Mouse (Mus musculus) liver, embryonic 11.5 days (tissue): ENCODE data around the gene Zxdc. TPM values are rescaled to one million over a fixed set of nuclear protein-coding genes. Genes with fewer than 3 reads are reported as not detected.
A peak's percentile ranks its signal among the peaks of the same experiment; 100 is the strongest.

Experiments
- ATAC-seq: fragments of 200-750 bp; cut with Nextera tagmentation; replicated peaks from 2 replicates; pipeline ENCODE4 v1.8.0; 2017; ENCODE audit warnings: moderate number of reproducible peaks, mild to moderate bottlenecking, moderate TSS enrichment, moderate library complexity; ENCODE audit not compliant: low FRiP score
- DNase-seq: peaks from one replicate; pipeline ENCODE4 v3.0.0-alpha.2; 2017; ENCODE audit warnings: low spot score
- H3K27ac ChIP-seq: fragments of 300-500 bp; sonication (generic); 2 replicates; pipeline ENCODE4 v1.5.1; 2014; ENCODE audit warnings: mild to moderate bottlenecking, low read depth, low read length, control low read depth
- H3K27me3 ChIP-seq: fragments of 300-500 bp; sonication (generic); replicated peaks from 2 replicates; pipeline ENCODE4 v1.6.1; 2014; ENCODE audit warnings: low read length, mixed read lengths; ENCODE audit not compliant: control insufficient read depth, insufficient read depth
- H3K36me3 ChIP-seq: fragments of 300-500 bp; sonication (generic); 2 replicates; pipeline ENCODE4 v1.6.1; 2014; ENCODE audit warnings: mild to moderate bottlenecking, low read length, moderate library complexity, mixed read lengths; ENCODE audit not compliant: control insufficient read depth, insufficient read depth
- H3K4me1 ChIP-seq: fragments of 300-500 bp; sonication (generic); replicated peaks from 2 replicates; pipeline ENCODE4 v1.6.1; 2014; ENCODE audit warnings: low read length, mixed read lengths; ENCODE audit not compliant: control insufficient read depth, insufficient read depth
- H3K4me2 ChIP-seq: fragments of 300-500 bp; sonication (generic); 2 replicates; pipeline ENCODE4 v1.6.1; 2014; ENCODE audit warnings: mild to moderate bottlenecking, control low read depth, moderate library complexity
- H3K4me3 ChIP-seq: fragments of 300-500 bp; sonication (generic); 2 replicates; pipeline ENCODE4 v1.5.1; 2014; ENCODE audit warnings: low read depth, low read length, control low read depth
- H3K9ac ChIP-seq: fragments of 300-500 bp; sonication (generic); 2 replicates; pipeline ENCODE4 v1.6.1; 2014; ENCODE audit warnings: low read depth, low read length, control low read depth
- H3K9me3 ChIP-seq: fragments of 300-500 bp; sonication (generic); 2 replicates; pipeline ENCODE4 v1.6.1; 2016; ENCODE audit warnings: low read length, inconsistent platforms, mixed read lengths; ENCODE audit not compliant: control insufficient read depth
- WGBS: fragments of 180-500 bp; shearing (Covaris S2); extraction: QIAGEN DNeasy Blood & Tissue Kit; methylation state at CpG from one replicate; pipeline ENCODE4 v1.1.7; 2014; 5-methylcytosine and 5-hydroxymethylcytosine counted together
- polyA plus RNA-seq: library from polyadenylated mRNA; unstranded; fragments of >200 nt; fragmentation: Nextera tagmentation; extraction: Ambion mirVana; gene quantifications from 2 replicates; pipeline ENCODE4 v1.2.1, GENCODE M21; 2014

Gene Zxdc
- polyA plus RNA-seq, 1 experiment from 2014 or later, result 6.6 TPM

DNA sequence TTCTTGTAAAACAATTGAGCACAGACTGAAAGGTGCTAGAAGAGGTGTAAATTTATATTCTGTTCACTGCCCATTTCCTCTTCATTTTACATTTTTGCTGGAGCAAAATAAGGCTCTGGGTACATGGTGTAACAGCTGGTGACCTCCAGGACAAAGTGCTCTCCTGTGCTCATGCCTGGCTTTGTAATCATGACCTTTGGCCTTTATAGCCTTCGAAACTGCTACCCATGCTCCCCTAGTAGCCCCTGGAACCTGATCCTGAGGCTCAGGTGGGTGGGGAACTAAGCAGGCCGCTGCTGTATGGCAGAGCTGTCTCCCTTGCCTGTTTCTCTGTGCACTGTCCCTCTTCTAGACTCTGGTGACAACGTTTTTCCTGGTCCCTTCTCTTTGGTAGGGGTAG is 24.7 kb downstream of the Zxdc start:
- WGBS, result 64% methylated on average over 3 of the region's 3 CpGs
- H3K27ac ChIP-seq, result no peak overlapping the region
- H3K4me2 ChIP-seq, result no peak overlapping the region
- H3K36me3 ChIP-seq, result peaks cover 6% of the 10 kb centered on the region
- DNase-seq (no peak), ATAC-seq (0 out of 2 replicates have a peak, but pooled peaks have one; percentile 46)
- no peaks in the 10 kb centered on the region for H3K9me3 ChIP-seq
- no peak overlapping the region for H3K4me3 ChIP-seq
- H3K27me3 ChIP-seq, result no peaks in the 10 kb centered on the region
- H3K9ac ChIP-seq, result no peak overlapping the region
- H3K4me1 ChIP-seq, result no peaks in the 10 kb centered on the region; the same call in 1 of the 2 replicates

DNA sequence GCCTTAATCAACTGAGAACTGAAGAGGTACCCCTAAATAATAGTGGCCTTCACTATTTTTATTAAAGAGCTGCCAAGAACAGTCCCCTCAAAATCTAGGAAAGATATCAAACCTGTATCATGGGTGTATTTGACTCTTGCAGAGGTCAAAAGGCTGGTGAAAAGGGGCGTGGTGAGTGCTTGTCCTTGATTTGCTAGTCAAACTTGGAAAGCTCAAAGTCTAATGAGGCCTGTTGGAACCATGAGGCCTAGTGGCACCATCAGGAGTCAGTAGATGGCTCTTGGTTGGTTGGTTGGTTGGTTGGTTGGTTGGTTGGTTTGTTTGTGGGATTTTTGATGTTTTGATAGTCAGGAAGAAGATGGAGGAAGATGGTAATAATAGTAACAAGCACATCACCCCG is 26.5 kb downstream of the Zxdc start:
- H3K36me3 ChIP-seq, result peaks cover 7% of the 10 kb centered on the region
- WGBS, result 78% methylated on average over 2 of the region's 2 CpGs

DNA sequence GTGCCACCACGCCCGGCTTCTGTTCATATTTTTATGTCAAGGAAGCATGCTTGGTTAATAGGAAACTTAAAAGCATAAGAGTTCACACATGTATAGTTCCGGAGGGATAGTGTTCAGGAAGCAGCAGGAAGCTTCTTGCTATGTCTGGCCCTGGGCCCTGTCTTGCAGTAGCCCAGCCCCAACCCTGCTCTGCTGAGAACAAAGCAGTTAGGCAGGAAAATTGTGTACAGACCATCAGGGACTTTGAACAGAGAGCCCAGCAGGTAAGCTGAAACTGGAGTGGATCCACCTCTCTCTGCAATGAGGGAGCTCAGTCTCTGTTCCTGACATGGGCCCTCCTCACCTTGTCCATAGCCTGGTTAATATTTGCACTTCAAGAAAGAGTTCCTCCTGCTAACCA is 28.0 kb downstream of the Zxdc start:
- WGBS, result 84% methylated on average over 3 of the region's 3 CpGs
- Histone ChIP-seq H3K9me3 (no peaks in the 10 kb centered on the region), H3K27ac (peak overlapping the region; percentile 21), H3K27me3 (no peaks in the 10 kb centered on the region), H3K4me3 (no peak overlapping the region), H3K36me3 (peaks cover 11% of the 10 kb centered on the region), H3K9ac (no peak overlapping the region), H3K4me1 (no peaks in the 10 kb centered on the region; the same call in 1 of the 2 replicates), H3K4me2 (no peak overlapping the region)
- ATAC-seq (no peak), DNase-seq (no peak)

More for the DNA sequence above, 26.5 kb downstream of the Zxdc start:
- no peak for DNase-seq
- no peak overlapping the region for H3K4me3 ChIP-seq
- H3K27me3 ChIP-seq, result no peaks in the 10 kb centered on the region
- H3K9ac ChIP-seq, result no peak overlapping the region
- H3K27ac ChIP-seq, result no peak overlapping the region
- no peaks in the 10 kb centered on the region; the same call in 1 of the 2 replicates for H3K4me1 ChIP-seq
- ATAC-seq, result no peak
- H3K4me2 ChIP-seq, result no peak overlapping the region
- H3K9me3 ChIP-seq, result no peaks in the 10 kb centered on the region

DNA sequence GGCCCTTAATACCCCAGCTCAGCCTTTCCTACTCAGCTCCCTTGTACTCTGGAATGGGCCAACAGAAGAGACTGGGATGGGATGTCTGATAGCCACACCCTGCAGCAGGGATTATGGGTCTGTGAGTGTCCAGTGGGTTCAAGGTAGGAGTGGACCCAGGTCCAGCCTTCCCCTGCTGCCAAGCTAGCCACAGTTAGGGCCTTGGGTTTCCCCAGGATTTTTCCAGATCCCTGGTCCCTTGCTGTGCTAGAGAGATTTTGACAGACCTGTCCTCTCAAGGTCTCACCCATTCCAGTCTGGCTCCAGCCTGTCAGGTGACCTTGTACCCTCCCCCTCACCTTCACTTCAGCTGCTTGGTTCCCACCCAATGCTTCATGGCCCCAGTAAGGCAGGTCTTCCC is 39.3 kb downstream of the Zxdc start:
- ATAC-seq, result no peak
- no peak overlapping the region for H3K27ac ChIP-seq
- H3K4me2 ChIP-seq, result no peak overlapping the region
- DNase-seq, result no peak
- H3K4me3 ChIP-seq, result no peak overlapping the region
- H3K9ac ChIP-seq, result no peak overlapping the region
- H3K4me1 ChIP-seq, result no peaks in the 10 kb centered on the region
- no peaks in the 10 kb centered on the region for H3K9me3 ChIP-seq
- no peaks in the 10 kb centered on the region for H3K36me3 ChIP-seq
- H3K27me3 ChIP-seq, result no peaks in the 10 kb centered on the region

DNA sequence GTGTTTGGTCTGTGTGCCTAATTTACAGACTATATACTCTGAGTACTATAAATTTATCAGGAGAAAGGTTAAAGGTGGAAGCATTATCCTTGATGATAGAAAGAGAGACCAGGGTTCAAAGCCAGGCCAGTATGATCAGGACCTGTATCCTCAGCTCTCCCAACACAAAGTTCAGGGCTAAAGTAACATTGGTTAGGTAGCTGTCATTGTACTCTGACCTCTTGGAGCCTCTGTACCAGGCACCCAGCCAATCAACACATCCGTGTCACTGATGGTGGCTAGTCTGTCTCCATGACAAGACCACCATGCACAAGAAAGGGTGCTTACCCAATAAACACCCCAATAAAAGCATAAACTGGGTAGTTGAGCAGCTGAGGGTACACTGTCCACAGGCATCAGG is 41.7 kb downstream of the Zxdc start:
- WGBS, result 71% methylated on average over 1 of the region's 1 CpGs
- no peak overlapping the region for H3K4me3 ChIP-seq

DNA sequence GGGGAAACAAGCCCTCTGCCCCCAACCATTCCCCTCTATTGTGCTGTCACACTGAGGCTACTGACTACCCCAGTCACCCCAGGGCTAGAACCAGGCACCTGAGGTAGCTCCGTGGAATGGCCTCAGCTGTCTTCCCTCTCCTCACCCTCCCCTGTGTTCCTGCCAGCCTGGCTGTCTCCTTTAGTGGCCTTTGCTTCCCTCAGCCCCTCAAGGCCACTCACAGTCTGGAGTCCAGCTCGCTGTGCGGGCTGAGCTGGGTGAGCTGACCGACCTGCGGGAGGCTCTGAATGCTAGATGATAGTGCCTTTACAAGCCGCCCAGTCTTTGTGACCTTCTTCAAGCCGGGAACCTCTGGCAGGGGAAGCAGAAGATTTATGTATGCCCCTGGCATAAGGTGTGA is 42.6 kb downstream of the Zxdc start:
- Histone ChIP-seq H3K4me3 (no peak overlapping the region), H3K4me2 (no peak overlapping the region), H3K27ac (no peak overlapping the region), H3K9ac (no peak overlapping the region), H3K36me3 (no peaks in the 10 kb centered on the region), H3K27me3 (no peaks in the 10 kb centered on the region), H3K4me1 (no peaks in the 10 kb centered on the region), H3K9me3 (no peaks in the 10 kb centered on the region)
- WGBS, result 77% methylated on average over 7 of the region's 7 CpGs
- ATAC-seq, result no peak
- no peak for DNase-seq

More for the DNA sequence above, 41.7 kb downstream of the Zxdc start:
- no peak for DNase-seq
- H3K27me3 ChIP-seq, result no peaks in the 10 kb centered on the region
- H3K4me2 ChIP-seq, result no peak overlapping the region
- H3K36me3 ChIP-seq, result no peaks in the 10 kb centered on the region
- no peaks in the 10 kb centered on the region for H3K9me3 ChIP-seq
- no peak overlapping the region for H3K27ac ChIP-seq
- H3K9ac ChIP-seq, result no peak overlapping the region
- H3K4me1 ChIP-seq, result no peaks in the 10 kb centered on the region
- no peak for ATAC-seq

DNA sequence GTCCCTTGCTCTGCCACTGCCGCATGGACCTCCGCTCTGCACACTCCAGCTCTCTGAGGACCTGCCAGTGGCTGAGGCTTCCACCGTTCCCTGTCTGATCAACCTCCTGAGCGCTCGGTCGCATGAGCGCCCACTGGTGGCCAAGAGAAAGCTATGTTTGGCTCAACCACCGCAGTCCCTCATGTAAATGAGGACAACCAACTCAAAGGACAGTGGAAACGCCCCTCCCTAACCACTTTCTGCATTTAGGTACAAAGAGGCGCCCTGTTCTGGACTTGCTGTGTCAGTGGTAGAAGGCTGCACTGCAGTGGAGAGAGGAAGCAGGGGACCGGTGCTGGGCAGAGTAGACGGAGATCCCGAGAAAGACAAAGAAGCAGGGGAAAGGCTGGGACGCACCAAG is 53.3 kb downstream of the Zxdc start:
- Histone ChIP-seq H3K36me3 (no peaks in the 10 kb centered on the region), H3K27ac (no peak overlapping the region), H3K4me2 (peak overlapping the region; percentile 52), H3K27me3 (peaks cover 6% of the 10 kb centered on the region), H3K9ac (no peak overlapping the region), H3K9me3 (no peaks in the 10 kb centered on the region), H3K4me1 (no peaks in the 10 kb centered on the region), H3K4me3 (0 out of 2 replicates have a peak overlapping the region, but pooled peaks have one; percentile 1)
- DNase-seq, result peak; percentile 74
- WGBS, result 8% methylated on average over 14 of the region's 14 CpGs
- ATAC-seq, result peak; percentile 84

DNA sequence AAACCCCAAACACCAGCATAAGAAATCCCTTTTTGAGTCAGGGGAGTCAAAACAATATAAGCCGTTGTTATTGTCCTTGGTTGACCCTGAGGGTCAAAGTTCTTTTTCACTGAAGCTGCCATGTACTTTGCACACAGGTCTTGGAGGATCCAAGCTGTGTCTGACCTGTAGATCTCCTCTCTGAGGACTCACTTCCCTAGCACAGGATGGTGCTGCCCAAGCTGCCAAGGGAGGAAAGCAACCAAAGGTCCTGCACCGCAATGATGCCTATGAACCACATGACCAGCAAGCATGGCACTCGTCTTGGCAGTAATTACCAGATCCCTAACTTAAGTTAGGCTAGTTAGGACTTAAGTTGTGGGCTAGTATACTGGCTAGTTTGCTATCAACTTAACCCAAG is 56.1 kb downstream of the Zxdc start:
- Histone ChIP-seq H3K4me2 (no peak overlapping the region), H3K9ac (no peak overlapping the region), H3K4me1 (no peaks in the 10 kb centered on the region), H3K4me3 (no peak overlapping the region), H3K9me3 (no peaks in the 10 kb centered on the region), H3K36me3 (no peaks in the 10 kb centered on the region), H3K27me3 (peaks cover 12% of the 10 kb centered on the region), H3K27ac (no peak overlapping the region)
- 79% methylated on average over 3 of the region's 3 CpGs for WGBS
- ATAC-seq (no peak), DNase-seq (no peak)

DNA sequence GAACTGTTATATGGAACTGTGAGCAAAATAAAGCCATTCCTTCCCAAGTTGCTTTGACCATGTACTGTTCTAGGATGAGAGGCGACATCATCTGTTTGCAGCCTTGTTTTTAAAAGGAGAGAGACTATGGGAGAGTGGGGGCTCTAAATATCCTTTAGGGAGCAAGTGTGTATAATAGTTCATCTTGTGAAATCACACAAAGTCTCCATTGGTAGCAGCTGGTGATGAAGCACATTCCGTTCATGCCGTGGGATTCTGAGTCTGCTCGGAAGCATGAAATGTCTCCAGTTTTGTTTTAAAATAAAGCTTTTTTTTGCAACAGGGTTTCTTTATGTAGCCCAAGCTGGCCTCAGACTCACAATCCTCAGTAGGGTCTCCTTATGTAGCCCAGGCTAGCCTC is 56.7 kb downstream of the Zxdc start:
- Histone ChIP-seq H3K27me3 (peaks cover 12% of the 10 kb centered on the region), H3K9ac (no peak overlapping the region), H3K27ac (no peak overlapping the region), H3K4me3 (no peak overlapping the region), H3K9me3 (no peaks in the 10 kb centered on the region), H3K4me1 (no peaks in the 10 kb centered on the region), H3K36me3 (no peaks in the 10 kb centered on the region), H3K4me2 (no peak overlapping the region)
- ATAC-seq (no peak), DNase-seq (no peak)
- WGBS, result 78% methylated on average over 4 of the region's 4 CpGs
